Mouse (Mus musculus): Measurements from ENCODE around the gene Faah. TPM values are rescaled to one million over a fixed set of nuclear protein-coding genes. Genes with fewer than 3 reads are reported as not detected.

Gene Faah
- polyA plus RNA-seq, 1 experiment from 2014 or later, result 7.0 TPM

GRCm38 (mm10) chr4:115964446-115964845, 53.3 kb downstream of the Faah start:
- WGBS, result 6% methylated on average over 5 of the region's 5 CpGs
- Histone ChIP-seq H3K27me3 (replicated peaks; ENCODE audit: control insufficient read depth, insufficient read depth, low read length) (peaks cover 80% of the 10 kb centered on the region), H3K9ac (ENCODE audit: low read length) (no peak overlapping the region), H3K4me2 (ENCODE audit: low read length) (no peak overlapping the region), H3K9me3 (replicated peaks; ENCODE audit: control insufficient read depth, low read length) (no peaks in the 10 kb centered on the region), H3K27ac (ENCODE audit: low read depth, low read length) (no peak overlapping the region), H3K4me3 (ENCODE audit: low read depth, low read length) (no peak overlapping the region), H3K4me1 (ENCODE audit: control insufficient read depth, insufficient read depth, low read length) (no peaks in the 10 kb centered on the region), H3K36me3 (ENCODE audit: control insufficient read depth, insufficient read depth, low read length) (no peaks in the 10 kb centered on the region)
- DNase-seq (ENCODE audit: low spot score) (no peak), ATAC-seq (no peak)

- DNase-seq (ENCODE audit: low spot score) (no peak), ATAC-seq (no peak)
- Histone ChIP-seq H3K4me2 (ENCODE audit: low read length) (no peak overlapping the region), H3K36me3 (ENCODE audit: control insufficient read depth, insufficient read depth, low read length) (no peaks in the 10 kb centered on the region), H3K4me3 (ENCODE audit: low read depth, low read length) (no peak overlapping the region), H3K9me3 (replicated peaks; ENCODE audit: control insufficient read depth, low read length) (no peaks in the 10 kb centered on the region), H3K27ac (ENCODE audit: low read depth, low read length) (no peak overlapping the region), H3K27me3 (replicated peaks; ENCODE audit: control insufficient read depth, insufficient read depth, low read length) (peaks cover 74% of the 10 kb centered on the region), H3K4me1 (ENCODE audit: control insufficient read depth, insufficient read depth, low read length) (no peaks in the 10 kb centered on the region), H3K9ac (ENCODE audit: low read length) (no peak overlapping the region)
- 8% methylated on average over 6 of the region's 6 CpGs for WGBS
These were observed 54.0 kb downstream of the Faah start for GRCm38 (mm10) chr4:115963751-115964150.

- Histone ChIP-seq H3K27me3 (replicated peaks; ENCODE audit: control insufficient read depth, insufficient read depth, low read length) (peaks cover 70% of the 10 kb centered on the region), H3K4me2 (ENCODE audit: low read length) (peak overlapping the region; percentile 93), H3K4me3 (ENCODE audit: low read depth, low read length) (peak overlapping the region; percentile 50), H3K27ac (ENCODE audit: low read depth, low read length) (no peak overlapping the region), H3K36me3 (ENCODE audit: control insufficient read depth, insufficient read depth, low read length) (no peaks in the 10 kb centered on the region), H3K4me1 (ENCODE audit: control insufficient read depth, insufficient read depth, low read length) (no peaks in the 10 kb centered on the region), H3K9me3 (replicated peaks; ENCODE audit: control insufficient read depth, low read length) (no peaks in the 10 kb centered on the region), H3K9ac (ENCODE audit: low read length) (peak overlapping the region; percentile 69)
- WGBS, result under 1% methylated on average over 77 of the region's 79 CpGs
- ATAC-seq, result peak; percentile 81
- DNase-seq (ENCODE audit: low spot score), result peak; percentile 74
These were observed 54.9 kb downstream of the Faah start for GRCm38 (mm10) chr4:115962671-115963412.

GRCm38 (mm10) chr4:115961991-115962390, 55.7 kb downstream of the Faah start:
- H3K4me2 ChIP-seq (ENCODE audit: low read length), result peak overlapping the region; percentile 93; the same call in 1 of the 2 replicates
- H3K9ac ChIP-seq (ENCODE audit: low read length), result no peak overlapping the region
- peaks cover 70% of the 10 kb centered on the region for H3K27me3 ChIP-seq (replicated peaks; ENCODE audit: control insufficient read depth, insufficient read depth, low read length)
- no peaks in the 10 kb centered on the region for H3K36me3 ChIP-seq (ENCODE audit: control insufficient read depth, insufficient read depth, low read length)
- DNase-seq (ENCODE audit: low spot score) (no peak), ATAC-seq (0 out of 2 replicates have a peak, but pooled peaks have one; percentile 6)
- 12% methylated on average over 7 of the region's 7 CpGs for WGBS
- H3K4me1 ChIP-seq (ENCODE audit: control insufficient read depth, insufficient read depth, low read length), result no peaks in the 10 kb centered on the region
- no peak overlapping the region for H3K27ac ChIP-seq (ENCODE audit: low read depth, low read length)
- no peak overlapping the region for H3K4me3 ChIP-seq (ENCODE audit: low read depth, low read length)
- no peaks in the 10 kb centered on the region for H3K9me3 ChIP-seq (replicated peaks; ENCODE audit: control insufficient read depth, low read length)

- Histone ChIP-seq H3K4me3 (ENCODE audit: low read depth, low read length) (no peak overlapping the region), H3K4me2 (ENCODE audit: low read length) (no peak overlapping the region), H3K27me3 (replicated peaks; ENCODE audit: control insufficient read depth, insufficient read depth, low read length) (peaks cover 74% of the 10 kb centered on the region), H3K9me3 (replicated peaks; ENCODE audit: control insufficient read depth, low read length) (no peaks in the 10 kb centered on the region), H3K4me1 (ENCODE audit: control insufficient read depth, insufficient read depth, low read length) (no peaks in the 10 kb centered on the region), H3K9ac (ENCODE audit: low read length) (no peak overlapping the region), H3K27ac (ENCODE audit: low read depth, low read length) (no peak overlapping the region), H3K36me3 (ENCODE audit: control insufficient read depth, insufficient read depth, low read length) (no peaks in the 10 kb centered on the region)
- DNase-seq (ENCODE audit: low spot score) (no peak), ATAC-seq (no peak)
These were observed 58.2 kb downstream of the Faah start for GRCm38 (mm10) chr4:115959546-115959945.

GRCm38 (mm10) chr4:115955494-115955775, 62.3 kb downstream of the Faah start:
- Histone ChIP-seq H3K4me3 (ENCODE audit: low read depth, low read length) (no peak overlapping the region), H3K9me3 (replicated peaks; ENCODE audit: control insufficient read depth, low read length) (no peaks in the 10 kb centered on the region), H3K27me3 (replicated peaks; ENCODE audit: control insufficient read depth, insufficient read depth, low read length) (peaks cover 84% of the 10 kb centered on the region), H3K9ac (ENCODE audit: low read length) (peak overlapping the region; percentile 5; the same call in 1 of the 2 replicates), H3K27ac (ENCODE audit: low read depth, low read length) (no peak overlapping the region), H3K4me1 (ENCODE audit: control insufficient read depth, insufficient read depth, low read length) (no peaks in the 10 kb centered on the region), H3K36me3 (ENCODE audit: control insufficient read depth, insufficient read depth, low read length) (no peaks in the 10 kb centered on the region), H3K4me2 (ENCODE audit: low read length) (peak overlapping the region; percentile 30; the same call in 1 of the 2 replicates)
- no peak for ATAC-seq
- DNase-seq (ENCODE audit: low spot score), result no peak
- WGBS, result 8% methylated on average over 3 of the region's 3 CpGs

- Histone ChIP-seq H3K4me1 (ENCODE audit: control insufficient read depth, insufficient read depth, low read length) (no peaks in the 10 kb centered on the region), H3K4me3 (ENCODE audit: low read depth, low read length) (no peak overlapping the region; the same call in 1 of the 2 replicates), H3K27me3 (replicated peaks; ENCODE audit: control insufficient read depth, insufficient read depth, low read length) (peaks cover 83% of the 10 kb centered on the region), H3K27ac (ENCODE audit: low read depth, low read length) (no peak overlapping the region), H3K4me2 (ENCODE audit: low read length) (peak overlapping the region; percentile 30), H3K36me3 (ENCODE audit: control insufficient read depth, insufficient read depth, low read length) (no peaks in the 10 kb centered on the region), H3K9ac (ENCODE audit: low read length) (peak overlapping the region; percentile 5; the same call in 1 of the 2 replicates), H3K9me3 (replicated peaks; ENCODE audit: control insufficient read depth, low read length) (no peaks in the 10 kb centered on the region)
- DNase-seq (ENCODE audit: low spot score) (no peak), ATAC-seq (no peak; the same call in 1 of the 2 replicates)
- 1% methylated on average over 19 of the region's 19 CpGs for WGBS
These were observed 62.9 kb downstream of the Faah start for GRCm38 (mm10) chr4:115954656-115955493.

- Histone ChIP-seq H3K9ac (ENCODE audit: low read length) (no peak overlapping the region), H3K9me3 (replicated peaks; ENCODE audit: control insufficient read depth, low read length) (no peaks in the 10 kb centered on the region), H3K4me1 (ENCODE audit: control insufficient read depth, insufficient read depth, low read length) (no peaks in the 10 kb centered on the region), H3K4me2 (ENCODE audit: low read length) (no peak overlapping the region), H3K27me3 (replicated peaks; ENCODE audit: control insufficient read depth, insufficient read depth, low read length) (peaks cover 88% of the 10 kb centered on the region), H3K27ac (ENCODE audit: low read depth, low read length) (no peak overlapping the region), H3K4me3 (ENCODE audit: low read depth, low read length) (no peak overlapping the region), H3K36me3 (ENCODE audit: control insufficient read depth, insufficient read depth, low read length) (no peaks in the 10 kb centered on the region)
- 28% methylated on average over 5 of the region's 5 CpGs for WGBS
- DNase-seq (ENCODE audit: low spot score) (no peak), ATAC-seq (no peak)
These were observed 64.2 kb downstream of the Faah start for GRCm38 (mm10) chr4:115953559-115953958.

GRCm38 (mm10) chr4:115952758-115953157, 65.0 kb downstream of the Faah start:
- WGBS, result 10% methylated on average over 6 of the region's 6 CpGs

More at GRCm38 (mm10) chr4:115952758-115953157, 65.0 kb downstream of the Faah start:
- DNase-seq (ENCODE audit: low spot score) (peak; percentile 62), ATAC-seq (peak; percentile 37; the same call in 1 of the 2 replicates)
- no peaks in the 10 kb centered on the region for H3K4me1 ChIP-seq (ENCODE audit: control insufficient read depth, insufficient read depth, low read length)
- no peak overlapping the region for H3K4me3 ChIP-seq (ENCODE audit: low read depth, low read length)
- H3K27ac ChIP-seq (ENCODE audit: low read depth, low read length), result no peak overlapping the region
- peaks cover 87% of the 10 kb centered on the region for H3K27me3 ChIP-seq (replicated peaks; ENCODE audit: control insufficient read depth, insufficient read depth, low read length)
- no peaks in the 10 kb centered on the region for H3K36me3 ChIP-seq (ENCODE audit: control insufficient read depth, insufficient read depth, low read length)
- no peak overlapping the region for H3K4me2 ChIP-seq (ENCODE audit: low read length)
- H3K9ac ChIP-seq (ENCODE audit: low read length), result no peak overlapping the region
- no peaks in the 10 kb centered on the region for H3K9me3 ChIP-seq (replicated peaks; ENCODE audit: control insufficient read depth, low read length)
